In the genomic region with DNA sequence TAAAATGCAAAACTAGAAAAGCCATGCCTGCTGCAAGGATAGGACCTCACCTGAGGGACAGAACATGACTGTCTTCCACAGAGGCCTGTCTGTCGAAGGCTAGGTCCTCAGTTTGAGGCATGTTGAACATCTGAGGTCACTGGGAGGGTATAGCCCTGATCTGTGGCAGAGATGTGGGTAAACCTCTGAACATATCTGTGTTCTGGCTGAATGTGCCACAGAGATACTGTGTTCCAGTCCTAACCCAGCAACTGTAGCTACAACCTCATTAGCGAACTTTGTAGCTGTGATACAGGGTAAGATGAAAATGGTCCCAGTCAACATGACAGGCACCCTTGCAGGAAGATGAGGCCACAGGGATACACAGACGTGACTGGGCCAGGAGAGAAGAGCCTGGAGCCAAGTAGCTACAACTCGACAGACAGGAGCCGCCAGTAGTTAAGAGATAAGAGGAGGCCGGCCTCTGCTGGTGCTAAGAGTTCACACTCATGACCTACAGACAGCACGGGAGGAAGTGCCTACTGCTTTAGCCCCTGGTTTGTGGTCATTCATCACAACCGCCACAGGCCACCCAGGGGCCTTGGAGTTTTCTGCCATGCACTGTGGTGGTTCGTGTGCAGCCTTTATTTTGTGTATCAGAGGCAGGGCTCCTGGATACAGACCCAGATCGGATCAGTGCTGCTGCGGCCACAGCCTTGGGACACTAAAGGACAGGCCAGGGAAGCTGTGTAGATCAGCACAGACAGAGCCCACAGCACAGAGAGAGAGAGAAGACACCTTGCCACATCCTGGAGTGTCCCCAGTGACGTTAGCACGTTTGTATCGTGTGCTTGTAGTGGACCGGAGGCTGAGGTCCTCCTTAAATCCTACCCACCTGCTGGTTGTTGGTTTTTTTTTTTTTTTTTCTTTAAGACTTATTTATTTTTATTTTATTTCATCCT, we compare ENCODE assay signal across 18 mouse cellular contexts. TPM values are rescaled to one million over a fixed set of nuclear protein-coding genes. Genes with fewer than 3 reads are reported as not detected.
DNase-seq lines count a peak whose midpoint lies in the region; ATAC-seq lines count a peak whose summit lies in the region.
"Had no signal": no experiment of that assay in that cellular context is flagged by ENCODE, and none has a peak within 500 bp of the region (broad histone marks: within the 10 kb centered on the region; RNA-seq: fewer than 3 reads in every experiment).

No protein-coding gene starts in this region.

- peaks cover 36% of the 10 kb centered on the region for H3K4me1 ChIP-seq in heart, embryonic 15.5 days (replicated peaks)
- peaks cover 23% of the 10 kb centered on the region for H3K4me1 ChIP-seq in midbrain, embryonic 13.5 days (replicated peaks)

- no peak for DNase-seq in heart, adult 8-10 months (ENCODE audit: low spot score)
- peak; percentile 44 for DNase-seq in c-Kit-positive CD71-negative TER-119-negative erythroid progenitor cells, embryonic 14.5 days (ENCODE audit: low read depth)
- peak; percentile 74 for DNase-seq in liver
- no peak for DNase-seq in cerebellum, postnatal 25 days
- DNase-seq in adrenal gland, postnatal 36 days: no peak
- no peak for DNase-seq in layer of hippocampus, adult 18-20 months (ENCODE audit: low spot score in 2 of 2)
- DNase-seq: adrenal gland, postnatal 25 days; cerebellum, adult 11-12 months; gastrocnemius, postnatal 36 days; right cerebral cortex, postnatal 14 days had no signal

- no peak overlapping the region for H3K4me2 ChIP-seq in heart, embryonic 15.5 days
- no peak overlapping the region for H3K4me2 ChIP-seq in midbrain, embryonic 13.5 days (replicated peaks)
- H3K4me2 ChIP-seq: embryonic facial prominence, embryonic 13.5 days had no signal

- no peak overlapping the region for H3K4me3 ChIP-seq in heart, embryonic 15.5 days
- H3K4me3 ChIP-seq in midbrain, embryonic 13.5 days (replicated peaks): no peak overlapping the region
- H3K4me3 ChIP-seq: embryonic facial prominence, embryonic 13.5 days had no signal

- no peaks in the 10 kb centered on the region for H3K36me3 ChIP-seq in heart, embryonic 15.5 days
- H3K36me3 ChIP-seq in midbrain, embryonic 13.5 days: no peaks in the 10 kb centered on the region
- H3K36me3 ChIP-seq: embryonic facial prominence, embryonic 13.5 days had no signal

- 18% methylated on average over 15 of the region's 15 CpGs for WGBS in heart, embryonic 15.5 days
- 40% methylated on average over 15 of the region's 15 CpGs for WGBS in midbrain, embryonic 13.5 days

- 0 out of 2 replicates have a peak, but pooled peaks cover 8% of the 10 kb centered on the region for H3K27me3 ChIP-seq in heart, embryonic 15.5 days
- peaks cover 35% of the 10 kb centered on the region for H3K27me3 ChIP-seq in midbrain, embryonic 13.5 days

- no peaks in the 10 kb centered on the region for H3K9me3 ChIP-seq in heart, embryonic 15.5 days (replicated peaks)
- H3K9me3 ChIP-seq in midbrain, embryonic 13.5 days: no peaks in the 10 kb centered on the region
- H3K9me3 ChIP-seq: embryonic facial prominence, embryonic 13.5 days had no signal

- ATAC-seq in heart, embryonic 15.5 days (replicated peaks; ENCODE audit: insufficient number of reproducible peaks, insufficient read depth, low FRiP score, low read depth): 0 out of 2 replicates have a peak, but pooled peaks have one; percentile 17
- ATAC-seq in midbrain, embryonic 13.5 days: peak; percentile 38; the same call in 1 of the 2 replicates
- ATAC-seq: CD4-positive, CD25-positive, alpha-beta regulatory T cell, adult 4 months had no signal

- H3K27ac ChIP-seq in heart, embryonic 15.5 days: peak overlapping the region; percentile 10
- H3K27ac ChIP-seq in midbrain, embryonic 13.5 days: peak overlapping the region; percentile 40; the same call in 1 of the 2 replicates
- H3K27ac ChIP-seq: embryonic facial prominence, embryonic 13.5 days; kidney, postnatal 0 days; macrophage had no signal

- H3K9ac ChIP-seq in heart, embryonic 15.5 days: no peak overlapping the region
- peak overlapping the region; percentile 42; the same call in 1 of the 2 replicates for H3K9ac ChIP-seq in midbrain, embryonic 13.5 days (replicated peaks)
- H3K9ac ChIP-seq: embryonic facial prominence, embryonic 13.5 days had no signal

RNA-seq across cellular contexts. Expression of a gene that starts 10.9 kb away (rescaled TPM):
- not detected in 2 replicates for polyA plus RNA-seq in heart, embryonic 15.5 days (2015; fragmentation: Nextera tagmentation; extraction: Ambion mirVana)
- total RNA-seq in heart, adult 8-10 months (2022): not detected
- polyA plus RNA-seq in midbrain, embryonic 13.5 days (2015; fragmentation: Nextera tagmentation; extraction: Ambion mirVana): not detected in 2 replicates
- total RNA-seq in adrenal gland, postnatal 36 days (2021): not detected
- total RNA-seq in layer of hippocampus, adult 18-20 months (2021): 1 to 10 TPM in 1 of 2 experiments, under 1 TPM in 1; 0.41 to 1.3 TPM
- total RNA-seq: adrenal gland, postnatal 25 days; gastrocnemius, postnatal 36 days had no signal
- polyA plus RNA-seq: CD4-positive, CD25-positive, alpha-beta regulatory T cell, adult 4 months; forebrain, embryonic 16.5 days; kidney, postnatal 0 days; macrophage; neural tube, embryonic 14.5 days had no signal

RNA-seq across cellular contexts. Expression of a gene that starts 26.8 kb away (rescaled TPM):
- polyA plus RNA-seq in heart, embryonic 15.5 days (2015; fragmentation: Nextera tagmentation; extraction: Ambion mirVana): 26.1 and 31.0 TPM in 2 replicates
- total RNA-seq in heart, adult 8-10 months (2022): 10 to 100 TPM; 21.2 to 24.0 (median 22.4) TPM
- 40.0 and 44.9 TPM in 2 replicates for polyA plus RNA-seq in midbrain, embryonic 13.5 days (2015; fragmentation: Nextera tagmentation; extraction: Ambion mirVana)
- 10 to 100 TPM; 40.1 to 42.7 TPM for total RNA-seq in adrenal gland, postnatal 36 days (2021)
- total RNA-seq in layer of hippocampus, adult 18-20 months (2021): 10 to 100 TPM; 38.8 to 39.5 TPM

Comparison
In these comparisons a context has a peak if more than half of its experiments do, and no peak if none do; other contexts are left out.
1. DNase-seq: peak in c-Kit-positive CD71-negative TER-119-negative erythroid progenitor cells, embryonic 14.5 days (single experiment) and liver (single experiment); none in heart, adult 8-10 months (single experiment), cerebellum, postnatal 25 days (0 of 2), adrenal gland, postnatal 36 days (0 of 2) and layer of hippocampus, adult 18-20 months (0 of 2).